In the genomic region with DNA sequence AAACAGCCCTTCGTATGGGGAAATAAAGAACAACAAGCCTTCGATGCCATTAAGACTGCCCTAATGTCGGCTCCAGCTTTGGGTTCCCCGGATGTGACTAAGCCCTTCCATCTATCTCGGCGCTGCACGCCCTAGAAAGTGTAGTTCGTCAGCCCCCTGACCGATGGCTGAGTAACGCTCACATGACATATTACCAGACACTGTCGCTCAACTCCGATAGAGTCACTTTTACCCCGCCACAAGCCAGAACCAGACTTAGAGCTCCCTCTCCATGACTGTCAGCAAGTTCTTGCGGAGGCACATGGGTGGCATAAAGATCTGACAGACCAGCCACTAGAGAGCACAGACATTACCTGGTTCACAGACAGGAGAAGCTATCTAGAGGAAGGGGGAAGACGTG, we compare ENCODE assay signal across 16 mouse cellular contexts. TPM values are rescaled to one million over a fixed set of nuclear protein-coding genes. Genes with fewer than 3 reads are reported as not detected.
A peak's percentile ranks its signal among the peaks of the same experiment; 100 is the strongest.
DNase-seq lines count a peak whose midpoint lies in the region; ATAC-seq lines count a peak whose summit lies in the region.
"Had no signal": no experiment of that assay in that cellular context is flagged by ENCODE, and none has a peak within 500 bp of the region (broad histone marks: within the 10 kb centered on the region; RNA-seq: fewer than 3 reads in every experiment).

No protein-coding gene starts in this region.

- H3K36me3 ChIP-seq in heart, embryonic 13.5 days: peaks cover 3% of the 10 kb centered on the region
- peaks cover 58% of the 10 kb centered on the region for H3K36me3 ChIP-seq in megakaryocyte, embryonic 14.5 days (replicated peaks; ENCODE audit: low read length)
- H3K36me3 ChIP-seq in embryonic facial prominence, embryonic 10.5 days (replicated peaks): peaks cover 7% of the 10 kb centered on the region
- peaks cover 14% of the 10 kb centered on the region for H3K36me3 ChIP-seq in liver, embryonic 15.5 days (replicated peaks)
- H3K36me3 ChIP-seq: forebrain, embryonic 15.5 days had no signal

- 0 out of 2 replicates have a peak, but pooled peaks have one; percentile 17 for ATAC-seq in heart, embryonic 13.5 days (ENCODE audit: extremely low read depth, insufficient number of reproducible peaks, low FRiP score, low TSS enrichment)
- no peak for ATAC-seq in megakaryocyte, adult 5-6 weeks (ENCODE audit: poor library complexity, severe bottlenecking)
- ATAC-seq in liver, embryonic 15.5 days (ENCODE audit: insufficient read depth): no peak; the same call in 1 of the 2 replicates

- intact Hi-C loops in heart, postnatal 25 days (cut with DNase I): no loop called here

- no peak overlapping the region for H3K9ac ChIP-seq in heart, embryonic 13.5 days
- H3K9ac ChIP-seq in liver, embryonic 15.5 days: peak overlapping the region; percentile 69
- H3K9ac ChIP-seq: forebrain, embryonic 15.5 days had no signal

- H3K4me1 ChIP-seq in heart, embryonic 13.5 days: peaks cover 11% of the 10 kb centered on the region; the same call in 1 of the 2 replicates
- H3K4me1 ChIP-seq in megakaryocyte, embryonic 14.5 days: peaks cover 42% of the 10 kb centered on the region
- peaks cover 12% of the 10 kb centered on the region for H3K4me1 ChIP-seq in embryonic facial prominence, embryonic 10.5 days
- H3K4me1 ChIP-seq in liver, embryonic 15.5 days (replicated peaks): peaks cover 32% of the 10 kb centered on the region

- H3K4me2 ChIP-seq in heart, embryonic 13.5 days: peak overlapping the region; percentile 87
- H3K4me2 ChIP-seq in liver, embryonic 15.5 days: peak overlapping the region; percentile 87

- H3K4me3 ChIP-seq in heart, embryonic 13.5 days: peak overlapping the region; percentile 73
- H3K4me3 ChIP-seq in megakaryocyte, embryonic 14.5 days (replicated peaks): peak overlapping the region; percentile 99
- H3K4me3 ChIP-seq in embryonic facial prominence, embryonic 10.5 days: peak overlapping the region; percentile 70; the same call in 1 of the 2 replicates
- peak overlapping the region; percentile 72 for H3K4me3 ChIP-seq in liver, embryonic 15.5 days (replicated peaks)

- no peak for DNase-seq in heart, postnatal 25 days (ENCODE audit: low spot score)
- DNase-seq in embryonic facial prominence, embryonic 10.5 days (ENCODE audit: low spot score): no peak
- no peak for DNase-seq in ovary, postnatal 36 days (ENCODE audit: low spot score)
- DNase-seq: adrenal gland, adult 2 months; cerebellum, postnatal 10 days; gastrocnemius, postnatal 25 days; heart, postnatal 14 days; kidney, adult 11 months; lung, postnatal 36 days; right cerebral cortex, postnatal 4 days; thymus, postnatal 14 days had no signal

- 84% methylated on average over 15 of the region's 15 CpGs for WGBS in heart, embryonic 13.5 days
- 95% methylated on average over 15 of the region's 15 CpGs for WGBS in embryonic facial prominence, embryonic 10.5 days
- WGBS in liver, embryonic 15.5 days (ENCODE audit: insufficient replicate concordance): 78% methylated on average over 15 of the region's 15 CpGs

- peaks cover 16% of the 10 kb centered on the region for H3K9me3 ChIP-seq in heart, embryonic 13.5 days
- peaks cover 54% of the 10 kb centered on the region for H3K9me3 ChIP-seq in megakaryocyte, embryonic 14.5 days
- peaks cover 16% of the 10 kb centered on the region; the same call in 1 of the 2 replicates for H3K9me3 ChIP-seq in embryonic facial prominence, embryonic 10.5 days
- H3K9me3 ChIP-seq in liver, embryonic 15.5 days (replicated peaks): 0 out of 2 replicates have a peak, but pooled peaks cover 4% of the 10 kb centered on the region

- no peaks in the 10 kb centered on the region for H3K27me3 ChIP-seq in heart, embryonic 13.5 days (replicated peaks)
- H3K27me3 ChIP-seq in megakaryocyte, embryonic 14.5 days (replicated peaks): no peaks in the 10 kb centered on the region
- H3K27me3 ChIP-seq in embryonic facial prominence, embryonic 10.5 days (replicated peaks; ENCODE audit: low read depth, poor library complexity, severe bottlenecking): no peaks in the 10 kb centered on the region
- no peaks in the 10 kb centered on the region for H3K27me3 ChIP-seq in liver, embryonic 15.5 days
- H3K27me3 ChIP-seq: forebrain, embryonic 15.5 days had no signal

- H3K27ac ChIP-seq in heart, embryonic 13.5 days (replicated peaks): peak overlapping the region; percentile 21; the same call in 1 of the 2 replicates
- H3K27ac ChIP-seq in embryonic facial prominence, embryonic 10.5 days (replicated peaks): no peak overlapping the region
- peak overlapping the region; percentile 88 for H3K27ac ChIP-seq in liver, embryonic 15.5 days (replicated peaks)
- H3K27ac ChIP-seq: forebrain, embryonic 15.5 days had no signal

RNA-seq across cellular contexts. Expression of gene Zfp119b, which starts 16.1 kb away (rescaled TPM):
- polyA plus RNA-seq in heart, embryonic 13.5 days (2015; fragmentation: Nextera tagmentation; extraction: Ambion mirVana): 3.6 and 4.3 TPM in 2 replicates
- 1 to 10 TPM; 3.1 to 3.6 TPM for total RNA-seq in heart, postnatal 25 days (2021)
- polyA plus RNA-seq in megakaryocyte, embryonic 14.5 days (2012; ENCODE audit: insufficient read depth, low replicate concordance): 0.12 TPM in 1 of 2 replicates, not detected in the other
- total RNA-seq in megakaryocyte, adult 5-6 weeks (2015): 9.1 and 12.0 TPM in 2 replicates
- 4.6 and 7.0 TPM in 2 replicates for total RNA-seq in megakaryocyte, adult 5-6 weeks (2017)
- polyA plus RNA-seq in embryonic facial prominence, embryonic 10.5 days (2016; fragmentation: Nextera tagmentation; extraction: Ambion mirVana): 4.1 and 4.7 TPM in 2 replicates
- 2.3 and 2.8 TPM in 2 replicates for polyA plus RNA-seq in liver, embryonic 15.5 days (2015; fragmentation: Nextera tagmentation; extraction: Ambion mirVana)
- polyA plus RNA-seq: adrenal gland, adult 2 months had no signal

RNA-seq across cellular contexts. Expression of gene Ebi3, which starts 19.2 kb away (rescaled TPM):
- polyA plus RNA-seq in heart, embryonic 13.5 days (2015; fragmentation: Nextera tagmentation; extraction: Ambion mirVana): 0.34 and 1.3 TPM in 2 replicates
- under 1 TPM; 0.75 to 0.81 TPM for total RNA-seq in heart, postnatal 25 days (2021)
- 114 and 143 TPM in 2 replicates for polyA plus RNA-seq in megakaryocyte, embryonic 14.5 days (2012; ENCODE audit: insufficient read depth, low replicate concordance)
- 31.8 and 36.1 TPM in 2 replicates for total RNA-seq in megakaryocyte, adult 5-6 weeks (2015)
- total RNA-seq in megakaryocyte, adult 5-6 weeks (2017): 16.6 and 34.0 TPM in 2 replicates
- polyA plus RNA-seq in embryonic facial prominence, embryonic 10.5 days (2016; fragmentation: Nextera tagmentation; extraction: Ambion mirVana): 0.98 and 1.4 TPM in 2 replicates
- 9.2 and 10.0 TPM in 2 replicates for polyA plus RNA-seq in liver, embryonic 15.5 days (2015; fragmentation: Nextera tagmentation; extraction: Ambion mirVana)

RNA-seq across cellular contexts. Expression of gene Yju2, which starts 25.7 kb away (rescaled TPM):
- 18.0 and 18.8 TPM in 2 replicates for polyA plus RNA-seq in heart, embryonic 13.5 days (2015; fragmentation: Nextera tagmentation; extraction: Ambion mirVana)
- 1 to 10 TPM; 9.6 to 9.7 TPM for total RNA-seq in heart, postnatal 25 days (2021)
- 15.6 and 33.1 TPM in 2 replicates for polyA plus RNA-seq in megakaryocyte, embryonic 14.5 days (2012; ENCODE audit: insufficient read depth, low replicate concordance)
- total RNA-seq in megakaryocyte, adult 5-6 weeks (2015): 6.3 and 10.9 TPM in 2 replicates
- 14.7 and 17.1 TPM in 2 replicates for total RNA-seq in megakaryocyte, adult 5-6 weeks (2017)
- polyA plus RNA-seq in embryonic facial prominence, embryonic 10.5 days (2016; fragmentation: Nextera tagmentation; extraction: Ambion mirVana): 28.7 and 32.0 TPM in 2 replicates
- 7.2 and 9.7 TPM in 2 replicates for polyA plus RNA-seq in liver, embryonic 15.5 days (2015; fragmentation: Nextera tagmentation; extraction: Ambion mirVana)

RNA-seq across cellular contexts. Expression of gene Shd, which starts 37.1 kb away (rescaled TPM):
- 7.9 and 8.7 TPM in 2 replicates for polyA plus RNA-seq in heart, embryonic 13.5 days (2015; fragmentation: Nextera tagmentation; extraction: Ambion mirVana)
- under 1 TPM; 0.49 to 0.92 TPM for total RNA-seq in heart, postnatal 25 days (2021)
- 2.9 and 15.1 TPM in 2 replicates for polyA plus RNA-seq in megakaryocyte, embryonic 14.5 days (2012; ENCODE audit: insufficient read depth, low replicate concordance)
- not detected in 2 replicates for total RNA-seq in megakaryocyte, adult 5-6 weeks (2015)
- total RNA-seq in megakaryocyte, adult 5-6 weeks (2017): 0.88 TPM in 1 of 2 replicates, not detected in the other
- polyA plus RNA-seq in embryonic facial prominence, embryonic 10.5 days (2016; fragmentation: Nextera tagmentation; extraction: Ambion mirVana): 32.8 and 39.1 TPM in 2 replicates
- 0.18 and 0.32 TPM in 2 replicates for polyA plus RNA-seq in liver, embryonic 15.5 days (2015; fragmentation: Nextera tagmentation; extraction: Ambion mirVana)

RNA-seq across cellular contexts. Expression of gene Zfp959, which starts 41.3 kb away (rescaled TPM):
- polyA plus RNA-seq in heart, embryonic 13.5 days (2015; fragmentation: Nextera tagmentation; extraction: Ambion mirVana): 6.4 and 7.9 TPM in 2 replicates
- total RNA-seq in heart, postnatal 25 days (2021): 1 to 10 TPM; 4.3 to 5.3 TPM
- 0.98 TPM in 1 of 2 replicates, not detected in the other for polyA plus RNA-seq in megakaryocyte, embryonic 14.5 days (2012; ENCODE audit: insufficient read depth, low replicate concordance)
- 20.7 and 21.0 TPM in 2 replicates for total RNA-seq in megakaryocyte, adult 5-6 weeks (2015)
- total RNA-seq in megakaryocyte, adult 5-6 weeks (2017): 8.9 and 10.6 TPM in 2 replicates
- 13.5 and 15.8 TPM in 2 replicates for polyA plus RNA-seq in embryonic facial prominence, embryonic 10.5 days (2016; fragmentation: Nextera tagmentation; extraction: Ambion mirVana)
- 5.9 and 6.0 TPM in 2 replicates for polyA plus RNA-seq in liver, embryonic 15.5 days (2015; fragmentation: Nextera tagmentation; extraction: Ambion mirVana)

Comparison
In these comparisons a context has a peak if more than half of its experiments do, and no peak if none do; other contexts are left out.
1. RNA of gene Ebi3, which starts 19.2 kb away (polyA plus RNA-seq): 114 to 143 TPM in megakaryocyte, embryonic 14.5 days; 9.2 to 10.0 TPM in liver, embryonic 15.5 days, 0.98 to 1.4 TPM in embryonic facial prominence, embryonic 10.5 days and 0.34 to 1.3 TPM in heart, embryonic 13.5 days; every median in the first group is over 10 times any median in the second.
2. Peak in every context shown above with its lines, with median percentiles within 50 percentile points of each other: H3K4me3 ChIP-seq.